Mouse (Mus musculus): ENCODE results near the gene Ttc28. TPM values are rescaled to one million over a fixed set of nuclear protein-coding genes. Genes with fewer than 3 reads are reported as not detected.

The Ttc28 gene
- polyA plus RNA-seq, 1 experiment from 2014 or later: 0.85 TPM

GRCm38 (mm10) chr5:111124620-111125200 is 245.1 kb downstream of the Ttc28 start:
- no peaks in the 10 kb centered on the region for H3K36me3 ChIP-seq (ENCODE audit: control insufficient read depth, insufficient read depth)
- no peak overlapping the region for H3K4me3 ChIP-seq (ENCODE audit: low read depth, low read length)
- H3K9ac ChIP-seq (ENCODE audit: low read depth, low read length): no peak overlapping the region
- no peaks in the 10 kb centered on the region for H3K27me3 ChIP-seq (ENCODE audit: control insufficient read depth, insufficient read depth, low read depth, low read length)
- H3K27ac ChIP-seq (ENCODE audit: low read length): no peak overlapping the region
- ATAC-seq (ENCODE audit: low read depth): no peak
- no peaks in the 10 kb centered on the region for H3K9me3 ChIP-seq (replicated peaks; ENCODE audit: control insufficient read depth, low read length)
- H3K4me1 ChIP-seq (ENCODE audit: control insufficient read depth, low read depth, low read length): no peaks in the 10 kb centered on the region
- WGBS (ENCODE audit: insufficient replicate concordance): 45% methylated on average over 7 of the region's 7 CpGs
- H3K4me2 ChIP-seq (ENCODE audit: low read depth, low read length): no peak overlapping the region

- 73% methylated on average over 12 of the region's 12 CpGs for WGBS (ENCODE audit: insufficient replicate concordance)
Measured at GRCm38 (mm10) chr5:111125746-111126145, 246.1 kb downstream of the Ttc28 start.

DNA sequence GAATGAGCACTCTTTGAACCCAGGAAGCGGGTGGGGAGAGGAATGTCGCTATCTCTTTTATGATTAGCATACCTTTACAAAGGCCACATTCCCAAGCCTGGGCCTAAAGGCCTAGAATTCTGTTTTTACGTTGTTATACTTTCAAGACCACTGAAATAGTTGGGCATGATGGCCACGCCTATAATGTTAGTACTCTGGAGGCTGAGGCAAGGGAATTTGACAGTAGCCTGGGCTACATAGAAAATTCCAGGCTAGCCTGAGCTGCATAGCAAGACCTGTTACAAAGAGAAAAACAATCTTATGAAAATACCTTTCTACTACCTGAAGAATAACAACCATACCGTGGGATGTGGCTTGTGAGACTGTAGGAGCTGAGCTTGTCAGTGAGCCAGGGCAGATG is 248.2 kb downstream of the Ttc28 start:
- no peaks in the 10 kb centered on the region for H3K9me3 ChIP-seq (replicated peaks; ENCODE audit: control insufficient read depth, low read length)
- no peaks in the 10 kb centered on the region for H3K27me3 ChIP-seq (ENCODE audit: control insufficient read depth, insufficient read depth, low read depth, low read length)
- no peaks in the 10 kb centered on the region for H3K36me3 ChIP-seq (ENCODE audit: control insufficient read depth, insufficient read depth)
- no peak overlapping the region for H3K27ac ChIP-seq (ENCODE audit: low read length)
- no peak overlapping the region for H3K4me3 ChIP-seq (ENCODE audit: low read depth, low read length)
- no peak overlapping the region for H3K9ac ChIP-seq (ENCODE audit: low read depth, low read length)
- no peaks in the 10 kb centered on the region for H3K4me1 ChIP-seq (ENCODE audit: control insufficient read depth, low read depth, low read length)
- WGBS (ENCODE audit: insufficient replicate concordance): 67% methylated on average over 5 of the region's 5 CpGs
- no peak for ATAC-seq (ENCODE audit: low read depth)
- no peak overlapping the region for H3K4me2 ChIP-seq (ENCODE audit: low read depth, low read length)

More at GRCm38 (mm10) chr5:111125746-111126145, 246.1 kb downstream of the Ttc28 start:
- ATAC-seq (ENCODE audit: low read depth): no peak
- Histone ChIP-seq H3K9me3 (replicated peaks; ENCODE audit: control insufficient read depth, low read length) (no peaks in the 10 kb centered on the region), H3K27me3 (ENCODE audit: control insufficient read depth, insufficient read depth, low read depth, low read length) (no peaks in the 10 kb centered on the region), H3K9ac (ENCODE audit: low read depth, low read length) (no peak overlapping the region), H3K27ac (ENCODE audit: low read length) (no peak overlapping the region), H3K4me3 (ENCODE audit: low read depth, low read length) (no peak overlapping the region), H3K36me3 (ENCODE audit: control insufficient read depth, insufficient read depth) (no peaks in the 10 kb centered on the region), H3K4me1 (ENCODE audit: control insufficient read depth, low read depth, low read length) (no peaks in the 10 kb centered on the region), H3K4me2 (ENCODE audit: low read depth, low read length) (no peak overlapping the region)

- Histone ChIP-seq H3K27me3 (ENCODE audit: control insufficient read depth, insufficient read depth, low read depth, low read length) (no peaks in the 10 kb centered on the region), H3K27ac (ENCODE audit: low read length) (no peak overlapping the region), H3K4me3 (ENCODE audit: low read depth, low read length) (no peak overlapping the region), H3K36me3 (ENCODE audit: control insufficient read depth, insufficient read depth) (no peaks in the 10 kb centered on the region), H3K9me3 (replicated peaks; ENCODE audit: control insufficient read depth, low read length) (no peaks in the 10 kb centered on the region), H3K9ac (ENCODE audit: low read depth, low read length) (no peak overlapping the region), H3K4me1 (ENCODE audit: control insufficient read depth, low read depth, low read length) (no peaks in the 10 kb centered on the region), H3K4me2 (ENCODE audit: low read depth, low read length) (no peak overlapping the region)
- 80% methylated on average over 8 of the region's 8 CpGs for WGBS (ENCODE audit: insufficient replicate concordance)
- ATAC-seq (ENCODE audit: low read depth): no peak
Measured at GRCm38 (mm10) chr5:111130121-111130520, 250.5 kb downstream of the Ttc28 start.

DNA sequence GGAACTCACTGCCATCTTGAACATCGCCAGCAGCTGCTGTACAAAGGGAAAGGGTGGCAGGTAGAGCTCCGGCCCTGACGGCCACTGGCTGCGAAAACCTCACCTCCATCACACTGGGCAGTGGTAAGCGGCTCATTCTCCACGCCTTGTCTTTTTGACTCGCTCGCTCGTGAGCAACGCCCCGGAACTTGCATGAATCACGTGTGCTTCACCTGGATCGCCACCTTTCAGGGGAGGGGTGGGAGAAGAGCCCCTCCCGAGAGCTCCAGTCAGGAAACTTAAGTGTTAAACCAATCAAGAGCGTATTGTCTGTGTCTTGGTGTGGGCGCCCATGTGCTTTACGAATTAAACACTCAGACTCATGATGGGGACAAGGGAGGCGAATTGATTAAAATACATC is 252.0 kb downstream of the Ttc28 start:
- no peaks in the 10 kb centered on the region for H3K36me3 ChIP-seq (ENCODE audit: control insufficient read depth, insufficient read depth)
- WGBS (ENCODE audit: insufficient replicate concordance): 81% methylated on average over 18 of the region's 18 CpGs
- no peak for ATAC-seq (ENCODE audit: low read depth)
- no peak overlapping the region for H3K9ac ChIP-seq (ENCODE audit: low read depth, low read length)
- H3K4me1 ChIP-seq (ENCODE audit: control insufficient read depth, low read depth, low read length): no peaks in the 10 kb centered on the region
- H3K27me3 ChIP-seq (ENCODE audit: control insufficient read depth, insufficient read depth, low read depth, low read length): no peaks in the 10 kb centered on the region
- H3K27ac ChIP-seq (ENCODE audit: low read length): no peak overlapping the region
- no peaks in the 10 kb centered on the region for H3K9me3 ChIP-seq (replicated peaks; ENCODE audit: control insufficient read depth, low read length)
- H3K4me2 ChIP-seq (ENCODE audit: low read depth, low read length): no peak overlapping the region
- no peak overlapping the region for H3K4me3 ChIP-seq (ENCODE audit: low read depth, low read length)

GRCm38 (mm10) chr5:111133150-111133549 is 253.5 kb downstream of the Ttc28 start:
- Histone ChIP-seq H3K4me3 (ENCODE audit: low read depth, low read length) (no peak overlapping the region), H3K27me3 (ENCODE audit: control insufficient read depth, insufficient read depth, low read depth, low read length) (no peaks in the 10 kb centered on the region), H3K9me3 (replicated peaks; ENCODE audit: control insufficient read depth, low read length) (no peaks in the 10 kb centered on the region), H3K27ac (ENCODE audit: low read length) (no peak overlapping the region), H3K4me1 (ENCODE audit: control insufficient read depth, low read depth, low read length) (no peaks in the 10 kb centered on the region), H3K4me2 (ENCODE audit: low read depth, low read length) (no peak overlapping the region), H3K9ac (ENCODE audit: low read depth, low read length) (no peak overlapping the region), H3K36me3 (ENCODE audit: control insufficient read depth, insufficient read depth) (no peaks in the 10 kb centered on the region)
- WGBS (ENCODE audit: insufficient replicate concordance): 70% methylated on average over 5 of the region's 5 CpGs
- ATAC-seq (ENCODE audit: low read depth): no peak

DNA sequence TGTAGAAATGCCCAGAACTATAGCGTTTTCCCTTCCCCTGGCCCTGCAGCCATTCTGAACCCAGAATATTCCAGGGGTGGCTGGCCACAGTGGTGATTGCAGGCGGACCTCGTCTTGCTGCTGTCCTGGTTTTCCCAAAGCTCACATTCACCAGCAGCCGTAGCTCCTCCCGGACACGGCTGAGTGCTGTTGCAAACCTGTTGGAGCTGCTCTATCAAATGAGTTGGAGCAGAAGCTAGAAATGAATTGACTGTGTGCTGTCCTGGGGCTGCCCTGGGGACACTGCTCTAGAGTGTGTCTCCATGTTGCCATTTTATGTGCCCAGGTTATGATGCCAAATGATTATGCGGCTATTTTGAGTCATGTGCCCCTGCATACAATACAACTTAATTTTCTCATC is 254.2 kb downstream of the Ttc28 start:
- no peak for ATAC-seq (ENCODE audit: low read depth)
- Histone ChIP-seq H3K9me3 (replicated peaks; ENCODE audit: control insufficient read depth, low read length) (no peaks in the 10 kb centered on the region), H3K9ac (ENCODE audit: low read depth, low read length) (no peak overlapping the region), H3K27me3 (ENCODE audit: control insufficient read depth, insufficient read depth, low read depth, low read length) (no peaks in the 10 kb centered on the region), H3K36me3 (ENCODE audit: control insufficient read depth, insufficient read depth) (no peaks in the 10 kb centered on the region), H3K4me3 (ENCODE audit: low read depth, low read length) (no peak overlapping the region), H3K27ac (ENCODE audit: low read length) (no peak overlapping the region), H3K4me2 (ENCODE audit: low read depth, low read length) (no peak overlapping the region), H3K4me1 (ENCODE audit: control insufficient read depth, low read depth, low read length) (no peaks in the 10 kb centered on the region)
- 77% methylated on average over 7 of the region's 7 CpGs for WGBS (ENCODE audit: insufficient replicate concordance)

DNA sequence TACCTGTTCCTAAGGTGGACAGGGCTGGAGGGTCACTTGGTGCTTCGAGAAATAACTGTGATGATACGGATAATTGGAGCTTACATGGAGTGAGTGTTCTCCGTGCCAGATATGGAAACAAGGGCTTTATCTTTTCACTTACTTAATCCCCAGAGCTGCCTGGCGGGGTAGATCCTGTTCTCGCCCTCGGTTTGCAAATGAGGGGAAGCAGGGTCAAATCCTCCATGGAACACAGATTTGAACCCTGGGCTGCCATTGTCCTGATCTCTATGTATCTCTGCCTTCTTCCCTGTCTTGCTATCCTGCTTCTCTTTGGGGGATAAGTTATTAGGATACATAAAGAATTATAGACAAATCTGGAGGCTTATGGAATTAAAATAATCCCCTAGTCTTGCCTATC is 257.7 kb downstream of the Ttc28 start:
- no peak overlapping the region for H3K4me2 ChIP-seq (ENCODE audit: low read depth, low read length)
- no peak overlapping the region for H3K9ac ChIP-seq (ENCODE audit: low read depth, low read length)
- WGBS (ENCODE audit: insufficient replicate concordance): 54% methylated on average over 6 of the region's 6 CpGs
- no peak for ATAC-seq (ENCODE audit: low read depth)
- H3K4me3 ChIP-seq (ENCODE audit: low read depth, low read length): no peak overlapping the region
- no peaks in the 10 kb centered on the region for H3K4me1 ChIP-seq (ENCODE audit: control insufficient read depth, low read depth, low read length)
- H3K9me3 ChIP-seq (replicated peaks; ENCODE audit: control insufficient read depth, low read length): no peaks in the 10 kb centered on the region
- H3K27ac ChIP-seq (ENCODE audit: low read length): no peak overlapping the region
- no peaks in the 10 kb centered on the region for H3K27me3 ChIP-seq (ENCODE audit: control insufficient read depth, insufficient read depth, low read depth, low read length)
- no peaks in the 10 kb centered on the region for H3K36me3 ChIP-seq (ENCODE audit: control insufficient read depth, insufficient read depth)

GRCm38 (mm10) chr5:111137742-111138141 is 258.1 kb downstream of the Ttc28 start:
- Histone ChIP-seq H3K27me3 (ENCODE audit: control insufficient read depth, insufficient read depth, low read depth, low read length) (no peaks in the 10 kb centered on the region), H3K4me3 (ENCODE audit: low read depth, low read length) (no peak overlapping the region), H3K9ac (ENCODE audit: low read depth, low read length) (no peak overlapping the region), H3K4me1 (ENCODE audit: control insufficient read depth, low read depth, low read length) (no peaks in the 10 kb centered on the region), H3K27ac (ENCODE audit: low read length) (no peak overlapping the region), H3K36me3 (ENCODE audit: control insufficient read depth, insufficient read depth) (no peaks in the 10 kb centered on the region), H3K4me2 (ENCODE audit: low read depth, low read length) (no peak overlapping the region), H3K9me3 (replicated peaks; ENCODE audit: control insufficient read depth, low read length) (no peaks in the 10 kb centered on the region)
- WGBS (ENCODE audit: insufficient replicate concordance): 61% methylated on average over 13 of the region's 13 CpGs
- no peak for ATAC-seq (ENCODE audit: low read depth)

Data from liver, embryonic 16.5 days (tissue).